Mouse (Mus musculus): ENCODE measurements at regions not wholly inside any gene's neighbourhood (a gene's known extent, or its start where the extent isn't known, plus 50 kb on each side); places are given as distances from the start of the nearest gene placed in this dataset.

DNA sequence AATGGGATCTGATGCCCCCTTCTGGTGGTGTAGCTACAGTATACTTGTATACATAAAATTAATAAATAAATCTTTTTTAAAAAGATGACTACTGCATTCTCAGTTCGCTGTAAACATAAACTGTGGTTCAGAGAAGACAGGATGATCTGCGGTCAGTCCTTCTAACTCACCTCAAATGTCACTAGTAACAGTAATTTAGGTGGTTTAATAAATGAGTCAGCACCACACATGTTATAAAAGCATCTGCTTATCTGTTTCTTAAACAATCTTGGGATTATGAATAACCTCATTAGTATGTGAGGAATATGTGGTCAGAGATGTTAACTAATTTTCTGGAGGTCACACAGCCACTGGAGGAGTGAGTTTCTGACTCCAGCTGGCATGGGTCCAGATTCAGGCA lies 385.2 kb upstream of the Nrp1 start:
- no peak for DNase-seq (ENCODE audit: low read depth, low spot score)

DNA sequence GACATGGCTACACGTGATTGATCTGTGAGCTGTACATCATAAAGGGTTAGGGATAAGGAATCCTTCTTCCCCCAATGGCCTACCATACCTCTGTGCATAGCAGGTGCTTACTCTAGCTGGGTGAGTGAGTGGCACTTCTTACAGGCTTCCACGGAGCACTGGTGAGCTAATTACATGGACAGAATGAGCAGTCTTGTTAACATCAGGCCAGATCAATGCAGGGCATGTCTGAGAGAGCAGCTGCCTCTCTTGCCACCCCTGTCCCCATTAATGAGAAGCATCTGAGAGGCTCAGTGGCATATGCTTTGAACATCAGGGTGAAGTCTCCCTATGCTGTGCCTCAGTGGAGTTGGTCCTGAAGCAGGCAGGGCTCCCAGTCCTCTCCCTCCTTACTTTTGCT lies 380.7 kb upstream of the Nrp1 start:
- DNase-seq (ENCODE audit: low read depth, low spot score): no peak

DNA sequence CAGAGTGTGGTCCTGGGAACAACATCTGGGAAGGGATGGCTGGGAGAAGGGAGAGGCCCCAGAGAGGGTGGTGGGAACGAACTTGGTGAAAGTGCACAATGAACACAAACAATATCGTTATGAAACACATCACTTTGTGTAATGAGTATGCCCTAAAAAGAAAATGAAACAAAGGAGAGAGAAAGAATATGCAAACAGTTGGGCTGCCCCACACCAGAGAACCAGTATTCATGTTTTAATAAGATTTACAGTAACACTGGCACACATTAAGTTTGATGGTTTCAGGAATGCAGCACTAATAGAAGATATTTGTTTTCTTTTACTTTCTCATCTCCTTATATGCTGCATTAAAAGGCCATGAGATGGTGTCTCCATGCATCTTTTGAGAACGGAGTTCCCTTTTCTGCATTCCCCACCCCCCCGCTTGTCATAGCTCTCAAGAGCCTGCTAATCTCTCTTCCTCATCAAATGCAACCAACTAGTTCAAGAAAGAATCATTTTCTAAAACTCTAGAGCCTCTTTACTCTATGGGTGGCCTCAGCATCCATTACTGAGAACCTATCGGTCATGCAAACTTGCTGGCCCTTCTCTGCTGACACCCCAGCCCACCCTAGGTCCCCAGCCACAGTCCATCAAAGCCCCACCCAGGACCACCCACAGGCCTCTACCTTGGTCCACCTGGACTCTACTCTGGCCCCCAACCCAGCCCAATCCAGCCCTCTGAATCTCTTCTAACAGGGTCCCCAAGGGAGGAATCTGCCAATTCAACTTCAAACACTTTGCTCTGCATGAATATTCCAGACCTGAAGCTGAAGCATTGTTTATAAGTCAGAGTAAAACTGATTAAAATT lies 379.0 kb upstream of the Nrp1 start:
- DNase-seq (ENCODE audit: low read depth, low spot score): no peak

DNA sequence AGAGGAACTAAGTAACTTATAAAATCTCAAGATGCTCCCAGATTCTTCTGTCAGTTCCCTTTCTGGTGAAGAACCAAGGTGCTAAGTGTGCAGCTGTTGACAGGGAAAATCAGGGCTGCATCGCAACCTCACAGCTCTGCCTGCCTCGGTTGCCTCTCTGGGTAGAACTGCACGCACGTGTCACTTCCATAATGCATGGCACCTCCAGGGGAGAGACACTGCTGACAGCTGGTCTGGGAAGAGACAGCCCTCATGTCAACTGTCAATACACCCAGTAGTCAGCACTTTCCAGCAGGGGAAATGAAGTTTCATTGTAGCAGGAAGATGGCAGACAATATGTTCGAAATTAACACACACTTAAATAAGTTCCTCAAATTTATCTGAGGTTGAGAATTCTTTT lies 376.2 kb upstream of the Nrp1 start:
- DNase-seq (ENCODE audit: low read depth, low spot score): no peak

DNA sequence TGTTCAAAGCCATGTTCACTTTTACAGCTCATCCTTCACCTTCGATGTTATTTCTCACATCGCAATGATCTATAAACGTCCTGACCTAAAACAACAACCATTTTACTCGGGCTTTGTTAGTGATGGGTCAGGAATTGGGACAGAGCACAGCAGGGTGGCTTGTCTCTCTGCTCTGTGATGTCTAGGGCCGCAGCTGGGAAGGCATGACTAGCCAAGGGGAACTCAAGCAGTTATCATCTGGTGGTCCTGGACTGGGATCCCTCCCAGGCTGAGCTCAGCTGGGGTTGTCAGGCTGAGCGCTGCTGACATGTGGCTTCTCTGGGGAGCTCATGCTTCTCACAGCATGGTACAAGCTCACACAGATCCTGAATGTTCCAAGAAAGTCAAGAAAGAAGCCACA lies 372.8 kb upstream of the Nrp1 start:
- DNase-seq (ENCODE audit: low read depth, low spot score): no peak

DNA sequence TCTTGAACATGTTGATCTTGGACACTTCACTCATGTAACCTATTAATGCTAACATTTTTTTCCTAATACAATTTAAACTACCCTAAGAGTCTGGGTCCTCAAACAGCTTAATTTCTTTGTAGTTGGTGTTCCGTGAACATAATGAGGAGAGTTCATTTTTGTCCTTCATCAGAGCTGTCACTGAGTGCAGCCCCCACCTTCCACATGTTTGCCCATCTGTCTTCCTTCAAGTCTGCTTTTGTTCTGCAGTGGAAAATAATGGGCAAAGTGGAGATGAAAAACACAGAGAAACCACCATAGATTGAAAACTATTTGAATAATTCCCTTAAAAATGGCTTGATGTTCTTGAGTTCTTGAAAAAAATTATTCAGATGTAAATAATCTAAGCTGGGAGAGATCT lies 369.5 kb upstream of the Nrp1 start:
- DNase-seq (ENCODE audit: low read depth, low spot score): no peak

DNA sequence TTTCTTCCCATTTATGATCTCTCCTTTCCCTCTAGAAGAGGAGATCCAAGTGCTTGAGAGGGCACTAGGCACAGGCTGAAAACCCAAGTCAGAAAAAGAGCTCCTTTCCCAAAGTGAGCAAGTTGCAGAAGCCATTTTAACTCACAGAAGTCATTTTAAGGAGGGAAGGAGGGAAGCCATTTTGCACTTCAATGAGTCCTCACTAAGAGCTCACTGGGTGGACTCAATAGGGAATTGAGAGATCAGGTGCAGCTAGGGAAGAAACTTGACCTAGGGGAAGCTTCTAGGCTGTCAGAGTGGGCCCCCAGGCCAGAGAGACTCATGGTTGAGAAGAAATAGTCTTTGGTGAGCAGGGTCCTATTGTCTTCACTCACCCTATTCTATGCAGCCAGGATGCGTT lies 363.5 kb upstream of the Nrp1 start:
- DNase-seq (ENCODE audit: low read depth, low spot score): no peak

DNA sequence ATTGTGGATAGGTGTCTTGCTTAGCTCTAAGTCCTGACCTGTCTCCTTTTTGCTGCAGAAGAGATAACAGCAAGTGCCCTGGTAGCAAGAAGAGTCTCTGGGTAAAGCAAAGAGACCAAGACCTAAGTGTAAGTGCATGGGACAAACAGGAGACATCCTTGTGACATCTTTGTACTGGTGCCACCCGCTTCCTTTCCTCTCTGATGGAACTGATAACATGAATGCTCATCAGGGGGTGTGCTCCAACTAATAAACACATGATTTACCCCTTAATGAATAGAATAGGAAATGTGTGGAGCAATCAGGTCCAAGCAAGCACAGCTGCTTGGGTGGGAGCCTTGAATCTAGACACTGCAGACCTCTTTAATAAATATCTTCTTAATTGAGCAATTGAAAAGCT lies 362.9 kb upstream of the Nrp1 start:
- DNase-seq (ENCODE audit: low read depth, low spot score): no peak

DNA sequence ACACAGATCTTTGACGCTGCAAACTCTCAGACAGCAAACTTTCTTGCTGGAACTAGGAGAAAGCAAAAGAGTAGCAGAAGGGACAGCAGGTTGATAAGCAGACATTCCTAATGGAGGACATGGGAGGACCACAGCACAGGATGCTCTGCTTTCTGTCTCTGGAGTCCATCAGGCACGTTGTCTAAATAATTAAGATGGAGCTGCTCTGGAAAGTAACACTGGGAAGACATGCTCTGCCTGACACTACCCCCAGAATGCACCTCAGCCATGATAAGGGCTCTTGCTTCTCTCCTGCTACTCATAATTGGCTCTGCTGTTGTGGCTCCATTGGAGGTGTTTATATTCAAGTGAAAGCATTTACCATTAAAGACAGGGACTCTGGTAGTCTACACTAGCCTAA lies 356.0 kb upstream of the Nrp1 start:
- DNase-seq (ENCODE audit: low read depth, low spot score): no peak

DNA sequence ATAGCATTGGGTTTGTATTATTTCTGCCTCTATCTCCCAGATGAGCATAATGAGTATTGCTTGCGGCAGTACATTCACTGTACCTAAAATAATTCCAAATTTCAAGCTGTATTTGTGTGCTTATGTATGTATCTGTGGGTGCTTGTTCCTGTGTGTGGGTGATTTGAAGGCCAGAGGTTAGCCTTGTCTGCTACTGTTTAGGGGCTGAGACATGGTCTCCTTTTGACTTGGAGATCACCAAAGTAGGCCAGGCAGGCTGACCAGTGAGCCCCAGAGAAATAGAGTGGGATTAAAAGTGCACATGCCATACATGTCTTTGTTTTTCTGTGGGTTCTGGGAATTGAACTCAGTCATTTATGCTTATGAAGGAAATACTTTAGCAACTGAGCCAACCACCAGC lies 355.6 kb upstream of the Nrp1 start:
- DNase-seq (ENCODE audit: low read depth, low spot score): no peak

DNA sequence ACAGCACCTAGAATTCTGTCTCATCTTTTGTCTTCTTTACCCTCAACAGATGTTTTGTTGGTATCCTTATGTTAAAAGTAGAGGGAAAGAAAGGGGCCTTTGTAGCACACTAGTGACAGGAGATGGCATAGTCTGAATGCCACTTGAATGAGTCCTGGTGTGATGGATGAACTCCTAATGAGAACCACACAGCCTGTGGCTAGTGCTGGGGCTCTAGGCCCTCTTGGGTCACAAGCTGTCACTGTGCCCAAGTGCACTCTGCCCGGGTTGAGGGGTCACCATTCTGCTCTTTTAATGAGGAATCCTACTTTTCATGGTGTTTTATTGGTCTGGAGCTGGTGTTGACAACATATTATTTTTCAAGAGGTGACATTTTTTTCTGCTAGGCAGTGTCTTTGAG lies 355.0 kb upstream of the Nrp1 start:
- no peak for DNase-seq (ENCODE audit: low read depth, low spot score)

DNA sequence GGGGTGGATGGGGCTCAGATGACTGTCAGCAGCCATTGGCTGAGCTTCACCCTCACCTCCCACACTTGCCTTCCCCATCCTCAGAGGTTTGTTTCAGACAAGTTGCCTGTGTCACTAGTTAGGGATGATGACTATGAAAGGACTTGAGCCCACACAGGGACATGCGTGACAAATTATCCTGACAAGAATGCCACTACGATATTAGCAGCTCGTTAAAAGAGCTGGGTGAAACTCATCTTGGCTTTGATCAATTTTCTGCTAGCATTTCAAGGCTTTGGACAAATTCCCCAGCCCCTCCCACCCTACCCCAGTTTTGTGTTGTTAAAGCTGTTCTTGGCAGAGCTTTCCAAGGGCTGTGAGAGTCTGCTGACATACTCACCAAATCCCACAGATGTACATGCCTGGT lies 354.5 kb upstream of the Nrp1 start:
- no peak for DNase-seq (ENCODE audit: low read depth, low spot score)

DNA sequence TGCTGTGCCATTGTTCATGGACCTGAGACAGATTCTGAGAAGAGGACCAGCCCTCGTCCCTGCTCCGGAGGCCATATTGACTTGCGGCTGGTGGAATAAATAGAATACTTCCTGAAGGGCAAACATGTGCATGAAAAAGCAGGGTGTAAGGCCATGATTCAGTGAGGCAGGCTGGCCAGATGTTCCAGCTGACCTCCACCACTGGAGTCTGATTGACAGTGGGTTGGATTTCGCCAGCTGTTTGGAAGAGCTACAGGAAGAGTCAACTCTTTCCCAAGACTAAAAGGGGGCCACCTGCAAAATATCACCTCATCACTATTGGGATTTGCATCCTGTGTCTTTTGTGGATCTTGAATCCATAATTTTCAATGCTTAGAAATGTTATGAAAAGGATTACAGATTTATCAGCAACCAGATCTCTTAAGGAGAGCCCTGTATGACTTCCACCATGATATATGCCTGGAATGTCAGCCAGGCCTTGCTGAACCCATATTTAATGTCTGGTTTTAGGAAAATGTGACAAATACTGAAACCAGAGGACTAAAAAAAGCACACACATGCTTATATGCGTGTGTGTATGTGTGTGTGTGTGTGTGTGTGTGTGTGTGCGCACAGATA lies 348.9 kb upstream of the Nrp1 start:
- DNase-seq (ENCODE audit: low read depth, low spot score): no peak

DNA sequence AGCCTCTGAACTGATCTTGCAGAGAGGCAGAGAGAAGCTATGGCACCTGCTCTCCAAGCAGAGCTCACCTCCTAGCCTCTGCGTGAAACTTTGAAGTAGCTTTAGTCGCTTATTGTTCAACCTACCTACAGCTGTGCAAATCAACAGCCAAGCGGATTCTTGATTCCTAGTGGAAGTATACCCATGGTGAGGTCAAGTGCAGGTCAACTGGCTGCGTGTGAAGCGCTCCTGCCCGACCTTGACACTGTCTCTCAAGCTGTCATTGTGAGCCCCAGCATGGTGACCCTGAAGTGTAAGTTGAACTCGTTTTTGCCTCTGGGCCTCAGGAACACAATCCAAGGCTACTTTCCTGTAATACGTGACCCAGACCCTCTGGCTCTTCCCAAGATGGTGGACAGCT lies 341.2 kb upstream of the Nrp1 start:
- DNase-seq (ENCODE audit: low read depth, low spot score): no peak

DNA sequence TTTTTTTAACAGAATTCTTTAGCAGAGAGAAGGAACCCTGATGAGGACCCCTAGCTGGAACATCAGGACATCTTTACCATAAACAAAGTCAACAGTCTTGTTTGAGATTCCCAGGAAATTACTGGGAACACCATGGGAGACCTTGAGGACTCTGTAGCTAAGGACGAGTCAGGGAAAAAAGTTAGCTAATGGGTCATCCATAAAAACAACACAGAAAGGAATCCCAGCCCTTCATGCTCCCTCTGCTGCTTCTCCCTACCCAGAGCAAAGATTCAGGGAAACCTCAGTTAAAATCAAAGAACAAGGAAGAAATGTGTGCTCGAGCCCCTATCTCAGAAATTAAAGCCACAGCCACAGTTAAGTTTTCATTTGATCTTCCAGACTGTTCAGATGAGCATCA lies 334.7 kb upstream of the Nrp1 start:
- DNase-seq (ENCODE audit: low read depth, low spot score): no peak

DNA sequence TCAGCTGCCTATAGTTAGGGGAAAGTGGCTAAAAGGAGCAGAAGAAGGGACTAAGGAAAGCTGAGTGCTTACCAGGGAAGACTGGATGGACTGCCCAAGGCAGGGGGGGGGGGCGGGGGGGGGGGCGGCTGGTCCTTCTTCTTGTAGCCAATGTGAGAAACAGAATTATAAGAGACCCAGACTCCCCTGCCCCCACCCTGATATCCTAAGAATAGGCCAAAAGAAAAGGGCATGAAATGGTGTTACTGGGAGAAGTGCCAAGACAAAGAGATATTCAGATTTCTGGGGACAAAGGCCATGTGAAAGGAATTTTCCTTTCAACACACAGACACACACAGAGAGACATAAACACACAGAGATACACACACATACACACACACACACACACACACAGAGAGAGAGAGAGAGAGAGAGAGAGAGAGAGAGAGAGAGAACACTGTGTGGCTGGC lies 333.6 kb upstream of the Nrp1 start:
- DNase-seq (ENCODE audit: low read depth, low spot score): no peak

DNA sequence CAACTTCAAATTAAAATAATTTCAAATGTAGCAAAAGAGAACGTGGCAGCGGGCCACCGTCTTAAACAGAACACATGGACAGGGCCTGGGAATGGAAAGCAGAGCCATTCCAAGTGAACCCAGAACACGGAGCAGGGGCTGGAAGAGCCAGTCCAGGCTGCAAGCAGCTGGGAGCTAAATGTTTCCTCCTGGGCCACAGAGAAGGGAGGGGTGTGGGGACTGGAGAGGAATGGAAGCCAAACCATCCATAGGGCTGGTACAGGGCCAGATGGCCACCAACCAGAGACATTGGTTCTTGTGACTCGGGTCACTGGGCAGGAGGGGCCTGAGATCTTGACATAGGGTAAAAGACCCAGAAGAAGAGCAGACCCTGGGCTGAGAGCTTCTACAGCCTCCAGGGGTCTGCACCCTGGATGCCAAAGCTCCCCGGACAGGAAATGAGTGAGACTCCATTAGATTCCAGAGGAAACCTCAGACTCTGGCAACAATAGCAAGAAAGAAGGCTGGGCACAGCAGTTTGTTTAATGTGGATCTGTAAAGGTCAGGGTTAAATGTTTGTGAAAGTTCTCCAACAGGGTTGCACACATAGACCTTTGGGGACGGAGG lies 333.1 kb upstream of the Nrp1 start:
- no peak for DNase-seq (ENCODE audit: low read depth, low spot score)

DNA sequence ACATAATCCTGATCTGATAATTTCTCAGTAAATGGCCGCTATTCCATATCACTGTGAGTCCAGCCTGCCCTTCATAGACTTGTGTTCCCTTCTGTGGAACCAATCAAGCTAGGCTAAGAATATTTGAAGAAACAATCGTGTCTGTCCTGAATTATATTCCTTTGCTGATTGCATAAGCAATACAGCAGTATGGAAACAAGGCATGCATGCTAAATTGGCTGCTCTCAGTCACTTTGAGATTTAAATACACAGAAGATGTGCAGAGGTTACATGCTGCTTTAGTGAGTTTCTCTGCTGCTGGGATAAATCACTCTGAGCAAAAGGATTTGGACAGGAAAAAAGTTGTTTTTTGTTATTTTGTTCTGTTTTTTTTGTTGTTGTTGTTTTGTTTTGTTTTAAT lies 331.4 kb upstream of the Nrp1 start:
- no peak for DNase-seq (ENCODE audit: low read depth, low spot score)

DNA sequence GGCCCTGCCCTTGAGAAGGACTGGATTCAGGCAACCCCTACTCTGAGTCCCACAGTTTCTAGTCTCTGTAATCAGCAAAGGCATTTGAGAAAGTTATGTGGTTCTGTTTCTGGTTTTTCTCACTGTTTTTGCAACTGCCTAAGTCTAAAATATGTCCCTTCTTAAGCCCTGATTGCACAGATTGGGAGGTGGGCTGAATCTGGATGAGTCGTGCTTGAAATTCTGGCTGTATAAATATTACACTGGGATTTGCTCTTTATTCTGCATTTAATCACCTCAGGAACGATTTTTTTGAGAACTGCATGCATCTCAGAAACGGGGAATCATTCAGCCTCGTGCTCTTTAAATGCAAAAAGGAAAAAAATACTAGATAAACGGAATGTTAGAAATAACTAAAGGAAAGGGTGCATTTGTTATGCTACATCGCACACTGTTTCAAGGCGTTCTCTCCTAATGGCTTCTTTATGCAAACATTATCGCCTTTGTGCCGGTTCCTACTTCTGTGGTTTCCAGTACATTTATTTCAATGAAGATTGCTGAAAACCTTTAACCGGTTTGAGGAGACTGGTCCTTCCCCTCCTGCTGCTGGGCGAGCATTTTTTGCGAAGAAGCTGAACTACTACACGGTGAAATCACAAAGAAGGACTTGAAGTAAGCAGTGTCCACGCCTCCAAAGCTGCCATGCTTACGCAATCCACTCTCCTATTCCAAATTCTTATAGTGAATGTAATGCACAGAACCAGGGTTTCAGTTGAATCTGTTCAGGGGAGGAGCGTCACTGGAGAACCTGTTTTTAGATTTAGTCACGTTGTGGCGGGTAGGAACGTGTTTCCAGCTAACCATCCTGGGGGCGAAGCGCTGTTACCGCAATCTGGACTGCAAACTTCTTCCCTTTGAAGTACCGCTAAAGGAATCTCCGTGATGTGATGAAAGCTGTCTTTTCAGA lies 327.8 kb upstream of the Nrp1 start:
- no peak for DNase-seq (ENCODE audit: low read depth, low spot score)

DNA sequence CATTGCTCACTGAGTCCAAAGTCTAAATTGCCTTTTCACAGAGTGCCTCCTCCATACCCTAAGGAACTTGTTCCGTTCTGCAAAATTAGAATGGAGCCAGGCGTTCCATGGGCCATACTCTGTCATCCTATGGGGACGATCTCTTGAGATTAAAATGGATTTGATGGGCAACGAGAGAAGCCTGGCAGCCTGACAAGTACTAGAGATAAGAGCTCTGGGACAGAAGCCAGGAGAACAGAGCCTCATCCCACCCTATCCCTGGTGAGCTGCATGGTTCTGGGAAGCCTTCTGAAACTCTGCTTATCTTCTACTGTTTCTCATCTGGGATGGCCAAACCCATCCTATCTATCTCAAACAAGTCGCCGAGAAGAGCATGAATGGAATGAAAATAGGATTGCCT lies 324.3 kb upstream of the Nrp1 start:
- DNase-seq (ENCODE audit: low read depth, low spot score): no peak

DNA sequence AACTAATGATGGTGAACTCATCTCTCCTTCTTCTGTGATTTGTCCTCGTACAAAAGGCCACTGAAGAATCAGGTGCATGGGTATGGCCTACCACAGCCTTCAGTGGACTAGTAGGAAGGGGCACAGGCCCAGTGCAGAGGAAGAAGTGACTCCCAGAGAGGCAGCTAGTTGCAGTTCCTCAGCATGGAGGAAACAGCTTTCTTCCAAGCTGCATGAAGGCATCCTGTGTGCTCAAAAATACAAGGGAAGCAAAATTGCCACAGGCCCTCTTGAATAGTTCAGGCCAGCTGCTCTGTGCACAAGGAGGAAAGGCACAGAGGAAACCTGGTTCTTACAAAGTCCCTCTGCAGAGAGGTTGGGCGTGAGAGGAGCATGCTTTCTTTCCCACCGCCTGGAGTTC lies 322.7 kb upstream of the Nrp1 start:
- DNase-seq (ENCODE audit: low read depth, low spot score): no peak
